Mouse (Mus musculus): ENCODE results near the gene Vamp2. TPM values are rescaled to one million over a fixed set of nuclear protein-coding genes. Genes with fewer than 3 reads are reported as not detected.
A peak's percentile ranks its signal among the peaks of the same experiment; 100 is the strongest.

Gene Vamp2
- polyA plus RNA-seq, 1 experiment from 2014 or later = 50.6 TPM

DNA sequence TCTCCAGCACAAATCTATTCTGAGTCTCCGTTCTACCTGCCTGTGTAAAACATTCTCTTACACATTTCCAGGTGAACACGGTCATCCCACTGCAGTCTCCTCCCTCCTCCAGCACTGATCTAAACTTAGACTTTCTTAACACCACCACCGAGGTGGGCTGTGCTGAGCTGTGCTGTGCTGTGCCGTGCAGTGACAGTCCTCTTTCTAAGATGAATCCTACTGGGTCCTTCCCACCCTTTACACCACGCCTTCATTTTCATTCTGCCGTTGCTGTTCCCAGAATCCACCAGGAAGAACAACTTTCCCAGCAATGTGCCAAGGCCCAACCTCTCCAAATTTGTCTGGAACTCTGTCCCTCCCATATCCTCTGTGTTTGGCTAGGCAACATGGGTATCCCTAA is 1.9 kb upstream of the Vamp2 start:
- TF ChIP-seq EP300 (IDR thresholded peaks at IDR 0.05) = no peak
- no peak for TF ChIP-seq CTCF (IDR thresholded peaks at IDR 0.05)
- Histone ChIP-seq H3K27me3 (replicated peaks; ENCODE audit: insufficient read depth, low read length) (no peaks in the 10 kb centered on the region), H3K4me1 (ENCODE audit: insufficient read depth, low read depth, low read length) (peaks cover 10% of the 10 kb centered on the region), H3K36me3 (ENCODE audit: insufficient read depth, low read length) (0 out of 2 replicates have a peak, but pooled peaks cover 4% of the 10 kb centered on the region), H3K4me2 (replicated peaks; ENCODE audit: low read depth, low read length) (no peak overlapping the region), H3K9me3 (ENCODE audit: low read length) (no peaks in the 10 kb centered on the region), H3K27ac (ENCODE audit: low read length) (no peak overlapping the region), H3K4me3 (ENCODE audit: low read depth, low read length) (no peak overlapping the region), H3K9ac (replicated peaks; ENCODE audit: low read depth) (no peak overlapping the region)
- 45% methylated on average over 6 of the region's 6 CpGs for WGBS
- ATAC-seq (no peak), DNase-seq (ENCODE audit: low spot score) (no peak)

DNA sequence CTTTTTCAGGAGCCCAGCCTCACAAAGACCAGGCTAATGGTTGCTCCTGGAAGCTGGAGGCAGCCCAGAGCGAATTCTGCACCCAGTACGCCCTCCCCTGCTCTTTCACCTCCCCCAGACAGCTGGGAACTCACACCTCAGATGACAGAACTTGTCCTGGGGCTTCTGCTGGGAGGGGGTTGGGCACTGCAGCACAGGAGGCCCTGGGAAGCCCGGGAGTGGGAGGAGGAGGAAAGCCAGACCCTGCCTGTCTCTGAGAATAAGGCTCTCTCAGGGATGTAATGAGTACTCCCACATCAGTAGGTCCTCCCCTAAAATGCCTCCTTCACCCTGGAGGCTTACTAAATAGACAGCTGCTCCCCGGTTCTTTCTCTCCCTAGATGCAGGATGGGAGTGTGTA is 1.2 kb upstream of the Vamp2 start:
- DNase-seq (ENCODE audit: low spot score) (no peak), ATAC-seq (no peak)
- Histone ChIP-seq H3K9ac (replicated peaks; ENCODE audit: low read depth) (no peak overlapping the region), H3K27ac (ENCODE audit: low read length) (no peak overlapping the region), H3K9me3 (ENCODE audit: low read length) (no peaks in the 10 kb centered on the region), H3K4me3 (ENCODE audit: low read depth, low read length) (no peak overlapping the region), H3K4me2 (replicated peaks; ENCODE audit: low read depth, low read length) (no peak overlapping the region), H3K27me3 (replicated peaks; ENCODE audit: insufficient read depth, low read length) (no peaks in the 10 kb centered on the region), H3K36me3 (ENCODE audit: insufficient read depth, low read length) (0 out of 2 replicates have a peak, but pooled peaks cover 4% of the 10 kb centered on the region), H3K4me1 (ENCODE audit: insufficient read depth, low read depth, low read length) (peaks cover 10% of the 10 kb centered on the region)
- TF ChIP-seq CTCF (IDR thresholded peaks at IDR 0.05) = no peak
- 35% methylated on average over 4 of the region's 4 CpGs for WGBS

DNA sequence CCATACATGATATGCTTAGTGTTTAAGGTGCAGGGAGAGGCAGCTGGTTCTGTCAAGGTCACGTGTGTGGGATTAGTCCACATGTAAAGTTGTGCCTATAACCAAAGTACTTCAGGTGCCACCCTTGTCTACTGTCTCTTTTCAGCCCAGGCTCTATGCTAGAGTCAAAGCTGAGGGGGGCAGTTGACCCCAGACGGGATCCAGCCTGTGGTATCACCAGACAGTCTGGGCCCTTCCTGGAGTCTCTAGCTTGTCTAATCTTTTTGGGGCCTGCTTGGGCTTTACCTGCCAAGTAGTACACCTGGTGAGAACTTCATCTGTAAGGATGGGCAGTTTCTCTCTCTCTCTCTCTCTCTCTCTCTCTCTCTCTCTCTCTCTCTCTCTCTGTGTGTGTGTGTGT is 693 bp upstream of the Vamp2 start:
- Histone ChIP-seq H3K27ac (ENCODE audit: low read length) (no peak overlapping the region; the same call in 1 of the 2 replicates), H3K4me1 (ENCODE audit: insufficient read depth, low read depth, low read length) (peaks cover 10% of the 10 kb centered on the region), H3K4me3 (ENCODE audit: low read depth, low read length) (no peak overlapping the region), H3K27me3 (replicated peaks; ENCODE audit: insufficient read depth, low read length) (no peaks in the 10 kb centered on the region), H3K4me2 (replicated peaks; ENCODE audit: low read depth, low read length) (peak overlapping the region; percentile 91; the same call in 1 of the 2 replicates), H3K9me3 (ENCODE audit: low read length) (no peaks in the 10 kb centered on the region), H3K9ac (replicated peaks; ENCODE audit: low read depth) (no peak overlapping the region), H3K36me3 (ENCODE audit: insufficient read depth, low read length) (0 out of 2 replicates have a peak, but pooled peaks cover 4% of the 10 kb centered on the region)
- DNase-seq (ENCODE audit: low spot score) (no peak), ATAC-seq (no peak)
- no peak for TF ChIP-seq CTCF (IDR thresholded peaks at IDR 0.05)
- 76% methylated on average over 2 of the region's 2 CpGs for WGBS

DNA sequence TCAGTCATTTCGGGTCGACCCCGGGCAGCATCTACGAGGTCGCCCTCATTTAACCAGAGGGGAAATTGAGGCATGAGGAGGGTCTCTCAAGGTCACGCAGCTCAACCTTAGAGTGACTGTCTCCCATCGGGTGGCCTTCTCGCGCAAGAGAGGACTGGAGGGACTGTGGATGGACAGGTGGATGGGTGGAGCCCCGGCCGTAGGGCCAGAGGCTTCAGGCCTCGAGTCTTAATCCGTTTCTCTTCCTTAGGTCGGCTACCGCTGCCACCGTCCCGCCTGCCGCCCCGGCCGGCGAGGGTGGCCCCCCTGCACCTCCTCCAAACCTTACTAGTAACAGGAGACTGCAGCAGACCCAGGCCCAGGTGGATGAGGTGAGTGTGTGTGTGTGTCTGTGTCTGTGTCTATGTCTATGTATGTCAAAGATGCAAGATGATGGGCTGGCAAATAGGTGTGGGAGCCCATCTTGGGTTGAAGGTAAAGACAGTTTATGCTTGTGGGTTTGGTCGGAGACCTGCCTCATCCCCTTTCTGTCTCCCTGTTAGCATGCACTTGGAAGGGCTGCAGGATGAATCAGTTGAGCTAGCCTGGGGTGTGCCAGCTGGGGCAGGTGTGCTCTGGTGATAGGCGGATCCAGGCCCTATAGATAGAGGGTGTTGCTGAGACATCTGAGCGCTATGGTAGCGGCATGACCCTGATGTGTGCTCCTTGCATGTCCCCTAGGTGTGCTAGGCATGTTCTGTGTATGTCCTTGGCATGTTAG is 746 bp downstream of the Vamp2 start:
- TF ChIP-seq EP300 (IDR thresholded peaks at IDR 0.05) (no peak), CTCF (IDR thresholded peaks at IDR 0.05) (no peak)
- H3K27me3 ChIP-seq (replicated peaks; ENCODE audit: insufficient read depth, low read length) = no peaks in the 10 kb centered on the region
- WGBS = 10% methylated on average over 22 of the region's 25 CpGs
- H3K4me1 ChIP-seq (ENCODE audit: insufficient read depth, low read depth, low read length) = peaks cover 10% of the 10 kb centered on the region
- no peaks in the 10 kb centered on the region for H3K9me3 ChIP-seq (ENCODE audit: low read length)
- peak overlapping the region; percentile 99 for H3K4me3 ChIP-seq (ENCODE audit: low read depth, low read length)
- ATAC-seq (peak; percentile 20), DNase-seq (ENCODE audit: low spot score) (peak; percentile 61)
- H3K36me3 ChIP-seq (ENCODE audit: insufficient read depth, low read length) = 0 out of 2 replicates have a peak, but pooled peaks cover 4% of the 10 kb centered on the region
- H3K4me2 ChIP-seq (replicated peaks; ENCODE audit: low read depth, low read length) = peak overlapping the region; percentile 91
- H3K27ac ChIP-seq (ENCODE audit: low read length) = peak overlapping the region; percentile 97
- peak overlapping the region; percentile 100 for H3K9ac ChIP-seq (replicated peaks; ENCODE audit: low read depth)

DNA sequence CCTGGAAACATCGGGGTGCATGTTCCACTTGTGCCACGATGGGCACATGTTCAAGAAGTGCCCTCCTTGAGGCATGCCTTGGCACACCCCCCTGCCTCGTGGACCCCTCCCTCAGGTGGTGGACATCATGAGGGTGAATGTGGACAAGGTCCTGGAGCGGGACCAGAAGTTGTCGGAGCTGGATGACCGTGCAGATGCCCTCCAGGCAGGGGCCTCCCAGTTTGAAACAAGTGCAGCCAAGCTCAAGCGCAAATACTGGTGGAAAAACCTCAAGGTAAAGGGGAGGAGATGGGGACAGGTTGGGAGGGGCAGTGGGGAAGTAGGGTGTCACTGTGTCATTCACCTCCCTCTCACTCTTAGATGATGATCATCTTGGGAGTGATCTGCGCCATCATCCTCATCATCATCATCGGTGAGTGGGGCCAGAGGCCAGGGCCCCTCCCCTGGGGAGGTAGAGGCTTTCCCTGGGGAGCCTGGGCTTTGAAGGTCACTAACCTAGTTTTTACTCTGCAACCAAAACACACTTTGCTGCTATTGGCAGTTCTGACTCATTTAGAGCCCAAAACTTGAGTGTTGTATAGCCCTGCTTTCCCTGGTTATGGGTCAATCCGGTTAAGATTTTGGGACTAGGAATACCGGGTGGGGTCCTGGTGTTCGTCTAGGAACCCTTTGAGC is 1.5 kb downstream of the Vamp2 start:
- no peak for ATAC-seq
- Histone ChIP-seq H3K9ac (replicated peaks; ENCODE audit: low read depth) (peak overlapping the region; percentile 100), H3K27me3 (replicated peaks; ENCODE audit: insufficient read depth, low read length) (no peaks in the 10 kb centered on the region), H3K9me3 (ENCODE audit: low read length) (no peaks in the 10 kb centered on the region), H3K4me2 (replicated peaks; ENCODE audit: low read depth, low read length) (peak overlapping the region; percentile 91), H3K4me3 (ENCODE audit: low read depth, low read length) (peak overlapping the region; percentile 99), H3K36me3 (ENCODE audit: insufficient read depth, low read length) (0 out of 2 replicates have a peak, but pooled peaks cover 4% of the 10 kb centered on the region), H3K4me1 (ENCODE audit: insufficient read depth, low read depth, low read length) (peaks cover 10% of the 10 kb centered on the region), H3K27ac (ENCODE audit: low read length) (peak overlapping the region; percentile 97; the same call in 1 of the 2 replicates)
- DNase-seq (ENCODE audit: low spot score) = no peak
- TF ChIP-seq CTCF (IDR thresholded peaks at IDR 0.05) (no peak), EP300 (IDR thresholded peaks at IDR 0.05) (no peak)
- WGBS = 72% methylated on average over 12 of the region's 12 CpGs

DNA sequence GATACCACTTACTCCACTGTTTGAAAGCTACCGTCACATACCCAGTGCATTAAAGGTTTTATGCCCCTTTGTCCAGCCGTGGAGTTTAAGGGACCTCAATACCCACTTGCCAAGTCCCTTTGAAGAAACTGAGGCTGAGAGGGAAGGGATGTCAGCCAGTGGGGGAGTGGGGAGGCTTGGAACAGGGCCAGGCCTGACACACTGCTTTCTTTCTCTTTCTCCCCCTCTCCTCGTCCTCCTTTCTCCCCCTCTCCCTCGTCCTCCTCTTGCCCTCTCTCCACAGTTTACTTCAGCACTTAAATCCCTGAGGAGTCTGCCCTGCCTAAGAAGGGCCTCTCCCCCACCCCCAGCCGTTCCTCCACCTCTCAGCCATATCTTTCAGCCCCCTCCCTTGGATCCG is 2.1 kb downstream of the Vamp2 start:
- no peak overlapping the region for H3K4me3 ChIP-seq (ENCODE audit: low read depth, low read length)

More for the DNA sequence above, 2.1 kb downstream of the Vamp2 start:
- Histone ChIP-seq H3K36me3 (ENCODE audit: insufficient read depth, low read length) (0 out of 2 replicates have a peak, but pooled peaks cover 4% of the 10 kb centered on the region), H3K4me1 (ENCODE audit: insufficient read depth, low read depth, low read length) (peaks cover 10% of the 10 kb centered on the region), H3K27me3 (replicated peaks; ENCODE audit: insufficient read depth, low read length) (no peaks in the 10 kb centered on the region), H3K9me3 (ENCODE audit: low read length) (no peaks in the 10 kb centered on the region), H3K9ac (replicated peaks; ENCODE audit: low read depth) (0 out of 2 replicates have a peak overlapping the region, but pooled peaks have one; percentile 100), H3K4me2 (replicated peaks; ENCODE audit: low read depth, low read length) (peak overlapping the region; percentile 91; the same call in 1 of the 2 replicates), H3K27ac (ENCODE audit: low read length) (peak overlapping the region; percentile 34; the same call in 1 of the 2 replicates)
- DNase-seq (ENCODE audit: low spot score) = no peak
- no peak for ATAC-seq
- TF ChIP-seq CTCF (IDR thresholded peaks at IDR 0.05) = no peak
- no peak for TF ChIP-seq EP300 (IDR thresholded peaks at IDR 0.05)
- 37% methylated on average over 6 of the region's 6 CpGs for WGBS
